Mouse (Mus musculus): ENCODE measurements around the gene Iffo2. TPM values are rescaled to one million over a fixed set of nuclear protein-coding genes. Genes with fewer than 3 reads are reported as not detected.

The Iffo2 gene
- polyA plus RNA-seq, 1 experiment from 2014 or later = 6.1 TPM

- no peak overlapping the region for H3K9ac ChIP-seq
- ATAC-seq (ENCODE audit: insufficient number of reproducible peaks, insufficient read depth, low FRiP score, low TSS enrichment) = no peak
- H3K4me1 ChIP-seq = no peaks in the 10 kb centered on the region
- no peak overlapping the region for H3K4me2 ChIP-seq (replicated peaks)
- H3K36me3 ChIP-seq = peaks cover 9% of the 10 kb centered on the region
- H3K27ac ChIP-seq = no peak overlapping the region
- H3K27me3 ChIP-seq = 0 out of 2 replicates have a peak, but pooled peaks cover 2% of the 10 kb centered on the region
- no peaks in the 10 kb centered on the region for H3K9me3 ChIP-seq
- H3K4me3 ChIP-seq = no peak overlapping the region
- WGBS = 72% methylated on average over 11 of the region's 11 CpGs
Measured at GRCm38 (mm10) chr4:139650907-139651306, 120.6 kb downstream of the Iffo2 start.

GRCm38 (mm10) chr4:139653238-139653637 lies 122.9 kb downstream of the Iffo2 start, which contains the start of gene Tas1r2:
Tas1r2 (plus strand) TSS chr4:139653538.
- H3K4me2 ChIP-seq (replicated peaks) = no peak within 1 kb of the TSS
- no peaks in the 10 kb centered on the region for H3K4me1 ChIP-seq
- H3K27me3 ChIP-seq = 0 out of 2 replicates have a peak, but pooled peaks cover 2% of the 10 kb centered on the region
- H3K9ac ChIP-seq = no peak within 1 kb of the TSS
- H3K27ac ChIP-seq = no peak within 1 kb of the TSS
- no peak for ATAC-seq (ENCODE audit: insufficient number of reproducible peaks, insufficient read depth, low FRiP score, low TSS enrichment)
- H3K9me3 ChIP-seq = no peaks in the 10 kb centered on the region
- 82% methylated on average over 8 of the region's 8 CpGs for WGBS
- no peak within 1 kb of the TSS for H3K4me3 ChIP-seq
- peaks cover 5% of the 10 kb centered on the region for H3K36me3 ChIP-seq

GRCm38 (mm10) chr4:139661897-139662296 lies 131.5 kb downstream of the Iffo2 start:
- no peak for ATAC-seq (ENCODE audit: insufficient number of reproducible peaks, insufficient read depth, low FRiP score, low TSS enrichment)
- 88% methylated on average over 14 of the region's 14 CpGs for WGBS
- H3K27ac ChIP-seq = no peak overlapping the region
- no peaks in the 10 kb centered on the region for H3K4me1 ChIP-seq
- H3K27me3 ChIP-seq = no peaks in the 10 kb centered on the region
- no peak overlapping the region for H3K4me2 ChIP-seq (replicated peaks)
- H3K9ac ChIP-seq = no peak overlapping the region
- H3K36me3 ChIP-seq = no peaks in the 10 kb centered on the region
- no peak overlapping the region for H3K4me3 ChIP-seq
- no peaks in the 10 kb centered on the region for H3K9me3 ChIP-seq

- 74% methylated on average over 6 of the region's 6 CpGs for WGBS
- Histone ChIP-seq H3K9me3 (no peaks in the 10 kb centered on the region), H3K9ac (no peak overlapping the region), H3K4me3 (no peak overlapping the region), H3K27me3 (0 out of 2 replicates have a peak, but pooled peaks cover under 1% of the 10 kb centered on the region), H3K4me2 (replicated peaks) (no peak overlapping the region), H3K4me1 (no peaks in the 10 kb centered on the region), H3K27ac (no peak overlapping the region), H3K36me3 (no peaks in the 10 kb centered on the region)
- ATAC-seq (ENCODE audit: insufficient number of reproducible peaks, insufficient read depth, low FRiP score, low TSS enrichment) = no peak
Measured at GRCm38 (mm10) chr4:139667632-139668031, 137.3 kb downstream of the Iffo2 start.

- Histone ChIP-seq H3K4me2 (replicated peaks) (no peak overlapping the region), H3K36me3 (no peaks in the 10 kb centered on the region), H3K4me3 (no peak overlapping the region), H3K9me3 (no peaks in the 10 kb centered on the region), H3K27ac (no peak overlapping the region), H3K27me3 (peaks cover 5% of the 10 kb centered on the region; the same call in 1 of the 2 replicates), H3K4me1 (no peaks in the 10 kb centered on the region), H3K9ac (no peak overlapping the region)
- no peak for ATAC-seq (ENCODE audit: insufficient number of reproducible peaks, insufficient read depth, low FRiP score, low TSS enrichment)
- WGBS = 25% methylated on average over 6 of the region's 6 CpGs
Measured at GRCm38 (mm10) chr4:139669847-139670246, 139.5 kb downstream of the Iffo2 start.

Small RNA genes lying within 50 kb of the gene (microRNA-seq; reads per million reads assigned to microRNA genes)
- gene Gm25571 (not detected), gene Mir7020 (not detected)

Other genes starting within 250 kb of the Iffo2 start
- gene Pqlc2, start 219.8 kb upstream of the Iffo2 start, polyA plus RNA-seq (2016; fragmentation: Nextera tagmentation; extraction: Ambion mirVana) = 15.0 and 17.0 TPM in 2 replicates
- gene Akr7a5, start 219.8 kb upstream of the Iffo2 start, polyA plus RNA-seq (2016; fragmentation: Nextera tagmentation; extraction: Ambion mirVana) = 134 TPM in 2 replicates
- 125 and 129 TPM in 2 replicates for gene Mrto4, start 178.0 kb upstream of the Iffo2 start, polyA plus RNA-seq (2016; fragmentation: Nextera tagmentation; extraction: Ambion mirVana)
- 32.1 and 33.6 TPM in 2 replicates for gene Emc1, start 178.0 kb upstream of the Iffo2 start, polyA plus RNA-seq (2016; fragmentation: Nextera tagmentation; extraction: Ambion mirVana)
- gene Ubr4, start 177.9 kb upstream of the Iffo2 start, polyA plus RNA-seq (2016; fragmentation: Nextera tagmentation; extraction: Ambion mirVana) = 70.8 and 74.0 TPM in 2 replicates
- gene Gm21969, start 72.6 kb downstream of the Iffo2 start, polyA plus RNA-seq (2016; fragmentation: Nextera tagmentation; extraction: Ambion mirVana) = not detected in 2 replicates
- 25.6 and 27.1 TPM in 2 replicates for gene Aldh4a1, start 92.3 kb downstream of the Iffo2 start, polyA plus RNA-seq (2016; fragmentation: Nextera tagmentation; extraction: Ambion mirVana)
- gene Tas1r2, start 123.0 kb downstream of the Iffo2 start, polyA plus RNA-seq (2016; fragmentation: Nextera tagmentation; extraction: Ambion mirVana) = not detected in 2 replicates